Mouse (Mus musculus) liver, postnatal 0 days (tissue): Measurements from ENCODE around the gene Klhl29. TPM values are rescaled to one million over a fixed set of nuclear protein-coding genes. Genes with fewer than 3 reads are reported as not detected.
A peak's percentile ranks its signal among the peaks of the same experiment; 100 is the strongest.

Experiments
- ATAC-seq: fragments of 200-750 bp; cut with Nextera tagmentation; 2 replicates; pipeline ENCODE4 v1.8.0; 2017; ENCODE audit warnings: mild to moderate bottlenecking, moderate library complexity
- DNase-seq: peaks from one replicate; pipeline ENCODE4 v3.0.0-alpha.2; 2016
- H3K27ac ChIP-seq: fragments of 300-500 bp; sonication (generic); 2 replicates; pipeline ENCODE4 v1.5.1; 2014; ENCODE audit warnings: antibody characterized with exemption, moderate library complexity, mild to moderate bottlenecking, low read depth
- H3K27me3 ChIP-seq: fragments of 300-500 bp; sonication (generic); 2 replicates; pipeline ENCODE4 v1.6.1; 2014; ENCODE audit warnings: low read length, control low read depth, mixed read lengths; ENCODE audit not compliant: insufficient read depth
- H3K36me3 ChIP-seq: fragments of 300-500 bp; sonication (generic); replicated peaks from 2 replicates; pipeline ENCODE4 v1.6.1; 2014; ENCODE audit warnings: mild to moderate bottlenecking, control low read depth, low read length, moderate library complexity, mixed read lengths; ENCODE audit not compliant: insufficient read depth
- H3K4me1 ChIP-seq: fragments of 300-500 bp; sonication (generic); 2 replicates; pipeline ENCODE4 v1.6.1; 2014; ENCODE audit warnings: antibody characterized with exemption, mild to moderate bottlenecking, control low read depth; ENCODE audit not compliant: insufficient read depth
- H3K4me2 ChIP-seq: fragments of 300-500 bp; sonication (generic); 2 replicates; pipeline ENCODE4 v1.6.1; 2014; ENCODE audit warnings: low read depth, mild to moderate bottlenecking, low read length, moderate library complexity, mixed read lengths
- H3K4me3 ChIP-seq: fragments of 300-500 bp; sonication (generic); 2 replicates; pipeline ENCODE4 v1.5.1; 2014; ENCODE audit warnings: low read depth, low read length
- H3K9ac ChIP-seq: fragments of 300-500 bp; sonication (generic); replicated peaks from 2 replicates; pipeline ENCODE4 v1.6.1; 2014; ENCODE audit warnings: mild to moderate bottlenecking, moderate library complexity
- H3K9me3 ChIP-seq: fragments of 300-500 bp; sonication (generic); 2 replicates; pipeline ENCODE4 v1.6.1; 2016; ENCODE audit warnings: mild to moderate bottlenecking, control low read depth, low read length, mixed read lengths
- CTCF ChIP-seq: sonication (generic); IDR thresholded peaks from 2 replicates; pipeline ENCODE4 v1.5.1; 2016; ENCODE audit warnings: antibody characterized with exemption, low read depth
- EP300 ChIP-seq: IDR thresholded peaks from 2 replicates; pipeline ENCODE4 v1.6.1; 2016; ENCODE audit warnings: antibody characterized with exemption, low read depth, mild to moderate bottlenecking
- WGBS: fragments of 180-500 bp; shearing (Covaris S2); extraction: QIAGEN DNeasy Blood & Tissue Kit; methylation state at CpG from one replicate; pipeline ENCODE4 v1.1.7; 2014; ENCODE audit not compliant: insufficient replicate concordance; 5-methylcytosine and 5-hydroxymethylcytosine counted together
- polyA plus RNA-seq: library from polyadenylated mRNA; unstranded; fragments of >200 nt; fragmentation: Nextera tagmentation; extraction: Ambion mirVana; gene quantifications from 2 replicates; pipeline ENCODE4 v1.2.1, GENCODE M21; 2015

Gene Klhl29
- 0.05 TPM in 2 replicates for polyA plus RNA-seq

DNA sequence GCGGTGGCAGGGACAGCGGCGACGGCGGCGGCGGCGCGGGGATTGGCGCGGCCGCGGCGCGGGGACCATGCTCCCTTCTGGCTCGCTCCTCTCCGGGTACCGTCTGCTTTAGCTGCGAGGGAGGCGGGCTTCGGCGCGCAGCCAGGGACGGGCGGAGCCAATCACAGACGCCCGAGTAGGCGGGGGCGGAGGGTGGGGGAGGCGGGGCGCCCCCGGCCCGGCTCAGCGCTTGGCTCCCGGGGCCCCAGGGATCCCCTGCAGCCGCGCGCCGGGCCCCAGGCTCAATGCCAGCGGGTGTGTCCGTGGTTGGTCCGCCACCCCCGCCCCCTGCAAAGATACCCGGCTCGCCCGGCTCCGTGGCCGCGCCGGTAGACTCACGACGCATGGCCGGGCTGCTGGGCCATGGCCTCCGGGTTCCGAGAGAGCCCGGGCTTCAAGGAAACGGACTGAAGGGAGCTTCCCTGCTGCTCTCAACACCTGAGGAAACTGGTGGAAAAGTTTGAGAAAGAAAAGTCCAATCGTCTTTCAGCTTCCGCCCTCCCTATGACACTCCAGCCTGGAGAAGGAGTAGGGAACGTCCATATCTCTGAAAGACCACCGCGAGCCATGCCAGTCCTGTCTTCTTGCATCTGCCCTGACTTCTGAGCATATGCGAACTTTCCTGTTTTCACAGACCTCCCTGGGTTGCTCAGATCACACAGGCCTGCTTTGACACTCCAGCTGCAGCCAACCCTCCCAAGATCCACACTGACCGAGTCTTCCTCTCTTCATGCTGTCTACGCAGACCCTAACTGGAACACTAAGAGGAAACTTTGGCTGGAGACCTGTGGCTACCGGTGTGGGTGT, at the start of gene Klhl29:
Gene Klhl29, minus strand, starts transcription at position 67 of the 846 bp plus-strand sequence.
- Histone ChIP-seq H3K27ac (no peak within 1 kb of the TSS), H3K4me1 (peaks cover 6% of the 10 kb centered on the region; the same call in 1 of the 2 replicates), H3K9ac (peak within 1 kb of the TSS; percentile 30), H3K4me3 (peak within 1 kb of the TSS; percentile 47), H3K36me3 (no peaks in the 10 kb centered on the region), H3K9me3 (no peaks in the 10 kb centered on the region), H3K27me3 (peaks cover 53% of the 10 kb centered on the region), H3K4me2 (peak within 1 kb of the TSS; percentile 69)
- ATAC-seq (peak; percentile 66), DNase-seq (peak; percentile 63)
- WGBS = 6% methylated on average over 21 of the region's 66 CpGs
- no peak for TF ChIP-seq EP300
- no peak for TF ChIP-seq CTCF

DNA sequence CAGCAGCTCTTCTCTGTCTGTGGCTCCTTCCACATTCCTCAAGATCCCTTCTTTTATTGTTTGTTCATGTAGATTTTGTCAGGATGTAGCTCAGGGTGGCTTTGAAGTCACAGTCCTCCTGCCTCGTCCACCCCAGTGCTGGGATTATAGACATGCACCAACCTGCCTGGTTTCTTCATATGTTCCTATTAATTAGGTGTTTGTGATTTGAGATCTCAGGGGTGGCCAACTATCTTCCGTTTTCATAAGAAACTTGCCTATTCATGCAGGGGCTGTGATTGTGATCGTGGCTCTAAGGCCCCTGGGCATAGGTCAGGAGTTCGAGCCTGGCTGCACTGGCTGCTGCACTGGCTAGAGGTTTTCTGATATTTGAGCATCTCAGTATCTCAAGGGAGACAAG, 49.8 kb upstream of the Klhl29 start:
- 67% methylated on average over 4 of the region's 4 CpGs for WGBS

DNA sequence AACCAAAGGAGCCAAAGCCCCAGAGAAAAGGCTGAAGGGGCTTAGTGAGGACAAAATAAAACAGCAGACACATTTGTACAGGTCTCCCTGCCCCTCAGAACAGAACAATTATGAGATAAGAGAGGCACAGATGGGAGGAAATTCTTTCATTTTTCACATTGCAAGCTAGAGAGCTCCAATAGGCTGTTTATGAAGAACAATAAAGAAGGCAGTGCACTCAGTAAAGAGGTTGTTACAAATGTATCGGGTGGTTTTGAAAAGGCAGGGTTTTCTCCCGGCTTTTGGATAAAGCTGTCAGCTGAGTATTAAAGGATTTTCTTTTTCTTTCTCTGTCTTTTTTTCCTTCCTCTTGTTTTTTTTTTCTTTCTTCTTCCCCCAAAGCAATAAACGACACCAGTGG, 40.3 kb upstream of the Klhl29 start:
- no peak overlapping the region for H3K4me2 ChIP-seq
- ATAC-seq = no peak
- WGBS = 58% methylated on average over 3 of the region's 3 CpGs
- H3K27me3 ChIP-seq = no peaks in the 10 kb centered on the region
- no peak overlapping the region for H3K27ac ChIP-seq
- no peak for TF ChIP-seq EP300
- no peak for TF ChIP-seq CTCF
- H3K4me1 ChIP-seq = no peaks in the 10 kb centered on the region
- no peak for DNase-seq
- H3K4me3 ChIP-seq = no peak overlapping the region
- no peak overlapping the region for H3K9ac ChIP-seq
- no peaks in the 10 kb centered on the region for H3K36me3 ChIP-seq
- H3K9me3 ChIP-seq = no peaks in the 10 kb centered on the region

More for the DNA sequence above, 49.8 kb upstream of the Klhl29 start:
- Histone ChIP-seq H3K9me3 (no peaks in the 10 kb centered on the region), H3K9ac (no peak overlapping the region), H3K27ac (no peak overlapping the region), H3K4me3 (no peak overlapping the region), H3K4me1 (no peaks in the 10 kb centered on the region), H3K36me3 (no peaks in the 10 kb centered on the region), H3K4me2 (no peak overlapping the region), H3K27me3 (no peaks in the 10 kb centered on the region)
- TF ChIP-seq EP300 (no peak), CTCF (no peak)
- ATAC-seq (no peak), DNase-seq (no peak)

DNA sequence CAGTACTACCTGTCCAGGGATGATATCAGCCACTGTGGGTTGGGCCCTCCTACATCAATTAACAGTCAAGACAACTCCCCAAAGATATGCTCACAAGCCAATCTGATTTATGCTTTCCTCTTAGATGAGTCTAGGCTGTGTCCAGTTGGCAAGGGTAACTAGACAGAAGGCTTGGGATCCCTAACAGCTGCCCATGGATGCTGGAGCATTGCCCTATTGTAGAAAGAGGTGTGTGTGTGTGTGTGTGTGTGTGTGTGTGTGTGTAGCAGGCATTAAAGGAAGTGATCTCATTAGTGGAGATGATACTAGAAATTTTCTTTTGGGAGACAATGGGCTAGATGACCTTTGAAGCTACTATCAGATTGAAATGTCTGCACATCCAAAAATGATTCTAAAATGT, 38.5 kb upstream of the Klhl29 start:
- Histone ChIP-seq H3K9me3 (no peaks in the 10 kb centered on the region), H3K4me3 (no peak overlapping the region), H3K27me3 (no peaks in the 10 kb centered on the region), H3K4me2 (no peak overlapping the region), H3K9ac (no peak overlapping the region), H3K4me1 (no peaks in the 10 kb centered on the region), H3K27ac (no peak overlapping the region), H3K36me3 (no peaks in the 10 kb centered on the region)
- ATAC-seq (no peak), DNase-seq (no peak)
- TF ChIP-seq EP300 = no peak
- TF ChIP-seq CTCF = no peak

DNA sequence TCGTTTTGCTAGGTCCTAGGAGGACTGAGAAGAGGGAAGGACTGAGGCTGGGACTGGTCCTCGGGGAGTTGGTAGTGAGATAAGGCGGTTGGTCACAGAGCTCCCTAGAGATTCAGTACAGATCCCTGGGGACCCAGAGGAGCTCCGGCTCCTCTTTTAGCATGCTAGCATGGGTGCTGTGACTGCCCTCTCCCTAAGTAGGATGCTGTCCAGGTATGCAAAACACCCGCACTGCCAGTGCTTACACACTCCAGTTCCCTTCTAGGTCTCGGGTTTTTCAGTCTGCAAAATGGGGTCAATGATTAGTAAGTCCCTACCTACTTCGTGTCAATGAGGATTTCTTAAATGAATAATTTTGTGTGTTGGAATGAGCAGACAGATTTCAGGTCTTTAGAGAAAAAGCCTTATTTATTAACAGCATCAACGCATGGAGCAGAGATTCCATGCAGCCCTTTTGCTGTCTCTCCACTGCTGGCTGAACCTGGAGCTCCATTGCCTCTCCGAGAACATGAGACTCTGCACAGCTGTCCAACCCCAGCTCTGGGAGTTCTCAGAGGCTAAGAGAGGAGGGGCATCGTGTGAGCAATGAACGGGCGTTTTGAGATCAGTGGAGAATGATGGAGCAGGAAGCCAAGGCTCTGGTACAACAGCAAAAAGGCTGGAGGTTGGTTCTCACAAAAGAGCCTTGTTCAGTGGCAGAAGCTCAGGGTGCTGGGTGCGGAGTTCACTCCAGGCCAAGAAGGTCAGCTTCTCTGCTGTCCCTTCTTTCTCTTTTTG, 36.5 kb upstream of the Klhl29 start:
- ATAC-seq (no peak), DNase-seq (no peak)
- H3K9ac ChIP-seq = no peak overlapping the region
- no peaks in the 10 kb centered on the region for H3K9me3 ChIP-seq
- H3K4me3 ChIP-seq = no peak overlapping the region
- 57% methylated on average over 13 of the region's 13 CpGs for WGBS
- H3K4me2 ChIP-seq = no peak overlapping the region
- H3K4me1 ChIP-seq = no peaks in the 10 kb centered on the region
- H3K27ac ChIP-seq = no peak overlapping the region
- TF ChIP-seq EP300 = no peak
- no peak for TF ChIP-seq CTCF
- H3K36me3 ChIP-seq = no peaks in the 10 kb centered on the region
- H3K27me3 ChIP-seq = no peaks in the 10 kb centered on the region

DNA sequence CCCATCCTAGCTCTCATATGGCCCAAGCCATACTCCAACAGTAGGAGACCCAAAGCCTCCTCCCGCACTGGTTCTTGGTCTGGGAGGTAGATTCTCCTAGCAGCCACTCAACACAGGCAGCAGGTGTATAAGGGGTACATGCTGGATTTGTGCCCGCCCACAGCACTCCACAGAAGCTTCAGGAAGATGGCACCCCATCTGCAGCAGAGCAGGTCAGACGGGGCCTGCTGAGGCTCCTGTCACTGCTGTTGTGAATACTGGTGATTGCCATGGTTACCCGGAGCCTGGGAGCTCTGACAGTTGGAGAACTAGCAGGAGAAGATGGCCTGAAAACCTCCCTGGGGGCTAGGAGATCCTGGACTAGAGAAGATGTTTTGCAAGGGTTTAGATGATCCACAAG, 35.9 kb upstream of the Klhl29 start:
- Histone ChIP-seq H3K4me1 (no peaks in the 10 kb centered on the region), H3K9ac (no peak overlapping the region), H3K4me3 (no peak overlapping the region), H3K9me3 (no peaks in the 10 kb centered on the region), H3K36me3 (no peaks in the 10 kb centered on the region), H3K4me2 (no peak overlapping the region), H3K27me3 (no peaks in the 10 kb centered on the region), H3K27ac (no peak overlapping the region)
- DNase-seq (no peak), ATAC-seq (no peak)
- no peak for TF ChIP-seq EP300
- TF ChIP-seq CTCF = no peak
- WGBS = 56% methylated on average over 4 of the region's 4 CpGs
